Mouse (Mus musculus) lung, adult 18-20 months (tissue): ENCODE results near the gene Fam92b.

Experiments
- DNase-seq, 2 experiments: peaks; one replicate each; pipeline ENCODE4 v3.0.0; 2022; ENCODE audit warnings: mixed read lengths in 2 of 2

The Fam92b gene

DNA sequence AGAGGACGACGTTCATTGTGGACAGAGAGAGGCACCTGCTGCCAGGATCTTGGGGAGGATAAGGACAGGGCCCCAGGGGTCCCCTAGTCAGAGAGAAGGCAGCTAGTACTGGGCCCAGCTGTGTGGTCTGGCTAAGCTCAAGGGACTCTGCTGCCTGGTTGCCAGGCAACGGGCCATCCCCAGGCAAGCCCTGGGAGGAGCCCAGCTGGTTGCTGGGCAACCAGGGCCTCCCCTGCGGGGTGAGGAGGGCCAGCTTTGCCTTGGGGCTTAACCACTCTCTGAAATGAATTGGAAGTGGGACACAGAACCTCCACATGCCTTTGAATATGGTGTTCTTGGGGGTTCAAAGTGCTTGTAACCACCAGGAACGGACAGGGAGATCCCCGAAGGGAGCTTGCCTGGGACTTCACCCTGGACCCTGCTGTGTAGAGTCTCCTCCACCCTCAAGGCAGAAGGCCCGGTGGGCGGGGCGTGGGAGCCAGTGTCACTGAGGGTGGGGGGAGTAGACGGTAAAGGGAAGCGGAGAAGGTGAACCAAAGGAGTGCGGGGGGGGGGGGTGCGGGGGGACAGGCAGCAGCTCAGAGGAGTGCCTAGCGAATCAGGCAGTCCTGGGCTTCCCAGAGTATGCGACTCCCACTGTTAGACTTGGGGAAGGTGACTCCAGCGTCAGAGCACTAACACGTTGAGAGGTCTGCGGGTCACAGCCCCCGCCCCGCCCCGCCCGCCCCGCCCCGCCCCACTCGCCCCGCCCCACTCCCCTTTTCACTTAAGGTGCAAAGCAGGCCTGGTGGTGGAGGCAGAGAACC lies at the start of gene Fam92b:
Fam92b (minus strand) TSS at position 149 of the 806 bp plus-strand sequence.
- peak; percentile 38 to 64 for DNase-seq

DNA sequence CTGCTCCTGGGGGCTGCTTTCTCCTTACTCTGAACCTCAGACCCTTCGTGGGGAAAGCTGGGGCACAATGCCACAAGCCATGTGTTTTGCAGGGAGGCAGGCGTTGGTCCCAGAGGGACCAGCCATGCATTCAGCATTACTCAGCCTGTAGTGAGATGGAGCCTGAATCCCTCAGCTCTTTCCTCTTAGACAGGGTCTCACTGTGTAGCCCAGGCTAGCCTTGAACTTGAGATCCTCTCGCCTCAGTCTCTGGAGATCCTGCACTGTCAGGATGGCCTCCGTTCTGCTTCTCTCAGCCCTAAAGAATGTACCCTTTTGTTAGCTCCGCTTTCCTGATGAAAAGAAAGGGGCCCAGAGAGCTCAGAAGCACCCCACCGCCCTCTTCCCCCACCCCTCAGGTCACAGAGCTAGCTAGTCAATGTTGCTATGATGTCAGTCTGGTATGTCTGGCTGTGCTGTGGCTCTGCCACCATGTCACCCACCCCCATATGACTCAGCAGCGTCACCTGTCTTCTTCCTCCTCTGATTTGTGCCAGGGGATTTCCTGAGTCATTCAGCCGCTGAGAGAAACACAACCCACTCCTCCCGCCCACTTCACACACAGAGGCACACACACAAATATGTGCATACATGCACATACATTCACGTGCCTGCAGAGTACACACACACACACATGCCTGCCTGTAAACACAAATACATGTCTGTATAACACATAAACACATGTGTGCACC lies 48.3 kb upstream of the Fam92b start:
- no peak for DNase-seq

DNA sequence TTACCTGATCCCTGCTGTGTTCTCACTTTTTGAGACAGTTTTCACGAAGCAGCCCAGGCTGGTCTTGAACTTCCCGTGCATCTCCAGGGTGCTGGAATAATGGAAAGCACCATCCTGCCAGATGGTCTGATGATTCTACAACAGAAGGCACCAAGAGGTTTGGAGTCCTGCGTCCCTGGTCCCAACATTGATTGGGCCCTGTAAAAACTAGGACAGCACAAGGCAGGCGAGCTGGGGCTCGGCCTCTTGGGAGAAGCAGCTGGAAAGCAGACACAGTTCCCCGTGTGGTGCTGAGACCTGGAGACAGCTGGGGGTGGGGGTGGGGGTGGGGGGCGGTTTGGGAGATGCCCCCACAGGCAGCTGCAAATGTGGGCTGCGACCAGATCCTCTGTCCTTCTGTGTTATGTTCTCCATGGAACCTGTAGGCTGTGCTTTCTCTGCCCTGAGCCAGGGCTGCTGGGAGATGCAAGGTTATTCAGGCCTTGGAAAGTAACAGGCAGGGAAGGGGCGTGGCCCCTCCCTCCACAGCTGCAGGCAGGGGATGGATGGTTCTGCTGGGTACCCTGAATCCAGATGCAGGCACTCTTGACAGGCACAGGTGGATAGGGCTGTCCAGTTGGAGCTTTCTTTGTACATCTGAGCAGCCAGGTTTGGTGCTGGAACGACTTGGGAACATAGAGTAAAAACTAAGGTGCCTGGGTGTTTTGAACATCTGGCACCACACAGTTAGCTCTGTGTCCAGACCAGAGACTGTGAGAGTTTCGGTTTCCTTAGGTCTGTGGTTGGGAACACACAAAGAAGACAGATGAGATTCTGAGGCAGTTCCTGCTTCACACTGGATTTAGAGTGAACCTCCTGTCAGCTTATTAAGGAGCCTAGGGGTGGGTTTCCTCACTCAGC lies 47.5 kb upstream of the Fam92b start:
- DNase-seq = no peak

DNA sequence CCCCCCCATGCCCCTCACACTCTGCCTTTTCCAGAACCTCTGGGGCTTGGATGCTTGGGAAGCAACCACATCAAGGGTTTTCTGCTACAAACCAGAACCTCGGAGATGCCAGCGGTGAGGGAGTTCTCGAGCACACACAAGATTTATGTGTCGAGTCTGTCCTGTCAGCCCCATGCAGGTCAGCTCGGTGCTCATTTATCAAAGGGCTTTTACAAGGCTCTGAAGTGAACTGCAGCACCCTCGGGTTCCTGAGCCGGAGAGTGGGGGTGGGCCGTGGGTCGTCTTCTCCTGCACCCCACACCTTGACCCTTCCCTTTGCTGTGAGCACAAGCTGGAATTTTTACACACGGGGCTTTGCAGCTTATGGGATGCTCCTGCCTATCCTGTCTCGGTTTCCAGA lies 45.3 kb upstream of the Fam92b start:
- DNase-seq = no peak

DNA sequence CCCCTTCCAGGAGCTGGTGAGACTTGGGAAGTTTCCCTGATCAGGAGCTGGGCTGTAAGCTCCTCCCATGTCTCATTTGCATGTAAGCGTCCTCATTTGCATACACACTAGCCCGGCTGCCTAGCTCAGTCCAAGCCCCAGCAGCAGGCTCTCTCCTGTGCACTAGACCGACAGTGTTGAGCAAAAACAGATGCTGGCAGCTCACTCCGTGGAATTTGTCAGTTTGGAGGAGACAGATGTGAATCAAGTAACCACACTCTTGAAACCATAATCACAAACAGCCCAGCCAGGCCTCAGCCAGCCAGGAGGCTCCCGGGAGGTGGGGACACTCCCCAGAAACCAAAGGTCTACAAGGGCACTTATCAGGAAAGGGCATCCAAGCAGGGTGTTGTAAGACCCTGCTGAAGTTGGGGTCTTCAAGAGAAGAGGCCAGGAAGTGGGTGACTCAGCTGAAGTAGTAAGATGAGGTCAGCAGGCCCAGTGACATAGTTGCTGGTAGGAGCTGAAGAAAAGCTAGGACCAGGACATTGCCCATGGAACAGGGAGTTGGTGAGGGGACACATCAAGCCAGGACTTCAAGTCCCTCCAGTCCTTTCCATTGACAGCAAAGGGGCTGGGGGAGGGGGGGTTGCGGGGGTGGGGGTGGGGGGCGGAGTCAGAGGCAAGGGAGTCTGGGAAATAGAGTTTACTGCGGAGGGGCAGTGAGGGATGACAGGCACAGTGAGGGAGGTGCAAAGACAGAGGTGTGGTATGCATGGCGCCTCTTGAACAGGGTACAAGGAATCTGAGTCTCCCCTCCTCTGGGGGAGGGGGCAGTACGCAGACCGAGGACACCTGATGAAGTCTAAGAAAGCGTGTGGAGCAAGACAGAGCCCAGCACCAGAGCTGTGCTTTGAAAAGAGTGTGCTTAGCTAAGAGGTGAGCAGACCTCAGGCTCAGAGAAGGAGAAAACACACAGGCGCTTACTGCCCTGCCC lies 39.9 kb upstream of the Fam92b start:
- DNase-seq = peak; percentile 46 to 61

DNA sequence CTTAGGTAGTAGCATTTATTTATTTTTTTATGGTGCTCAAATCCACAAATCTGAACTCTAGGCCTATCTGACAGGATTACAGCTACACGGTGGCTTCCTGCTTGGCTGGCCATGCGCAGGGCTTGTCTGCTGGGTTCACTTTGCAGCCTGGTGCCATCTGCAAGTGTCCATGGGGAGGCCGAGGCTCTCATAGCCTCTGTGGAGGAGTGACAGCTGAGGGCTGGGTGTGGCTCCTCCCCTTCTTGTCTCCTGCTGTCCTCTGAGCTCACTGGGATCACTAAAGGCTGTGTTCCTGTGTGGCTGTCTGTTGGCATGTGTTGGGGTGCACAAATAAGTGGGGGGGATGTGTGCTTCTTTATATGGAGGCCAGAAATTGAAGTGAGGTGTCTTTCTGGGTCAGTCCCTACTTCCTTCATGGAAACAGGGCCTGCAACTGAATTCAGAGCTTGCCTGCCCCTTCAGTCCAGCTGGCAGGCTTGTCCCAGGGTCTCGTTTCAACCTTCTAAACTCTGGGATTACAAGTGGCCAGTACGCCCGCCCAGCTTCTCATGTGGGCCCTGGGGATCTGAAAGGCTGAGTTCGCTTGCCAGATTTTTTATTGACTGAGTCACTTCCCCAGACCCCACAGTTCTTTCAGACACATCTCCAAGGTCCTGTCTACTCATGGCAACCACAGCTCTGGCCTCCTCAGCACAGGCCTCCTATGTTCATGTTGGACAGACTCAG lies 38.3 kb upstream of the Fam92b start:
- no peak for DNase-seq

DNA sequence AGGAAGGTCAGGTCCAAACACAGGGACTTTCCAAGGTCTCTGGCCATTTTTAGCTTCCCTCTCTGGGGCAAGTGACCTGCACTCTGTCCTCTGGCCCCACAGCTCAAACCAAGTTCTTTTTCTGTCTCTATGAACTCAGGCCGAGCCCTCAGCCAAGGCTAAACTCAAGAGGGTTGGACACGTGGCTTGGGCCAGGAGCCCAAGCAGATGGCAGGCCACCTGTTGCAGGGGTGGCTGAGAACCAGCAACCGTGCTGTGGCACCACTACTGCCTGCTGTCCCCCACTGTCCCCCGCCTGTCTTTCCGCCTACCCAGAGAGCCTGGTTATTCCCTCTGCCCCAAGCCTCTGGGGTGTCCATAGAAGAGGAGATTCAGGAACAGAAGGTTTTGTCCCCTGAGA lies 36.7 kb upstream of the Fam92b start:
- DNase-seq = no peak

DNA sequence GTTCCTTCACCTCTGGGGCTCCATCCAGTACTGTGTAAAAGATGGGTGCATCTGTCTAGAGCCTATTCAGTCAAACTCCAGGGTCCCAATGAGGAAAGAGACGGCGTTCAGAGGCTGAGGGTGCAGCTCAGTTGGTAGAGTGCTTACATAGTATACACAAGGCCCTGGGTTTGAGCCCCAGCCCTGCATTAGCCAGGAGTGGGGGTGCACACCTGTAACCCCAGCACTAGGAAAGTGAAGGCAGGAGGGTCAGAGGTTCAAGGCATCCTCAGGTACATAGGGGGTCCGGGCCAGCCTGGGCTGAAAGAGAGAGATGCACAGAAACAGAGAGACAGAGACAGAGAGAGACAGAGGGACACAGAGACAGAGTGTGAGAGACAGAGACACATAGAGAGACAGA lies 36.0 kb upstream of the Fam92b start:
- DNase-seq = no peak

DNA sequence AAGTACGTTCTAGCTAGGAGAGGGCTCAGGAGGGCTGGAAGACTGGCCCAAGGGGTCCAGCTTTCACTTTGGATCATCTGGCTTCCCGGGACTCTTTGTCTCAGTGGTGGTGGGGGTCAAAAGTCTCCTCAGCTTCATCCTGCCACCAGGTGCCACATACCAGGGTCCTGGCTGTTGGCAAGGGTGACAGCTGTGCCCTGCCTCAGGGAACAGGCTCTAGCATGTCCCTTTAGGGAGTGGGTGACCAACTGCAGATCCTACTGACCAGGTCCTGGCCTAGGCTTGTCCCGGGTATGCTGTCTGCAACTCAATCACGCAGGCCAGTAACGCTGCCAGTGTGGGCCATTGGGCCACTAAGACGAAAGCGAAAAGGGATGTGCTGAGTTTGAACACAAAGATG lies 35.3 kb upstream of the Fam92b start:
- DNase-seq = no peak

DNA sequence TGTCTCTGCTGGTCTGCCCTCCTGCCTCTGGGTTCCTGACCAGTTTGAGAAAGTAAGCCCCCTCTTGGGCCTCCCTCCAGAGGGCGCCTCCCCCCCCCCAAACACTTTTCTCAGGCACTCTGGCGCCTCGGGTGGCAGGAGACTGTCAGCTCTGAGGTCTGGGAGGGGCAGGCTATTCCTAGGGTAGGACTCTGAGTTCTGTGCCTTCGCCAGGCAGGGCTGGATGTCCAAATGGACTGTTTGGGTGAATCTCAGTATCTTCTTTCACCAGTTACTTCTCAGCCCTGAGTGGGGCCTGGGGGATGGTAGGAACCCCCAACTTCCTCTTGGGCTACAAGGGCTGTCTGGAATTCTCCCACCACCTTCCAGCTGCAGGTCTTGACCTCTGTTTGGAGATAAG lies 34.1 kb upstream of the Fam92b start:
- no peak for DNase-seq

DNA sequence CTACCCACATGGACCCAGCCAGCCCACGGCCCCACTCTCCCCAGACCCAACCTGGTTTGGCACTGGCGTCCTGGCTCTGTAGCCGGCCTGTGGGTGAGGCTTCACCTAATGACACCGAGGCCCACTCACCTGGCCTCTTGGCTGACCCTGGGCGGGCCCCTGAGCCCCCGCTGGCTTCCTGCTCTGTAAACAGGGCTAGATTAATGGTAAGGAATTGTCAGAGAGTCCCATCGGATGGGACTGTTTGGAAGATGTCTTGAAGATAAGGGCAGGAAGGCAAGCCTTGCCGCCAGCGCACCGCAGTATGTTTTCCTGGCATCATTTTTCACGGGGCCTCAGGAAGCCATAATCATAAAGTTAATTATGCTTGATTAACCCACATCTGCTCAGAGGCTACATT lies 30.8 kb upstream of the Fam92b start:
- peak in 1 of 2 experiments; percentile 44 for DNase-seq

DNA sequence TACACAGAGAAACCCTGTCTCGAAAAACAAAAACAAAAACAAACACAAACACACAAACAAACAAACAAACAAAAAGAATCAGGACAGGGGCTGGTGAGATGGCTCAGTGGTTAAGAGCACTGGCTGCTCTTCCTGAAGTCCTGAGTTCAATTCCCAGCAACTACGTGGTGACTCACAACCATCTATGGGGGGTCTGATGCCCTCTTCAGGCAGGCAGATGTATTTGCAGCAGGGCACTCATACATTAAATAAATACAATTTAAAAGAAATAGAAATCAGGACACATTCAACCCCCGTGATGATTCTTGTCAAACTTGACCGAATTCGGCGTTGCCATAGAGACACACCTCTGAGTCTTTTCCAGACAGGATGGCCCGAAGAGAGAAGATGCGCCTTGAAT lies 30.1 kb upstream of the Fam92b start:
- no peak for DNase-seq

DNA sequence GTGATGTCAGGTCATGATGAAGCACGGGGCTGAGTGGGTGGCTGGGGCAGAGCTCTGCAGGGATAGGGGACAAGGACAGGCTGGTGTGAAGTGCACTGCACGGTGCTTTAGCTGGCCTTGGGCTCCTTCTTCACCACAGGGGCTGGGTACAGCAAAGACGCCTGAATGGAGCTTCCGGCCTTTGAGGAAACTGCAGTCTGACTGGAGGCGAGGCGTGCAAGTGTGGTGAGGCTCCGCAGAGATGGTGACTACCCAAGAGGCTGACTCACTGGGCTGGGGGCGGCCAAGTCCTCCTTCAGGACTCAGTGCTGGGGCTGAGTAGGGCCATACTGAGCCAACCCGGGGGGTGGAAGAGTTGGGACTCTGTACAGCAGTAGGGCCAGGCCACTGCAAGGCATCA lies 28.6 kb upstream of the Fam92b start:
- no peak for DNase-seq

DNA sequence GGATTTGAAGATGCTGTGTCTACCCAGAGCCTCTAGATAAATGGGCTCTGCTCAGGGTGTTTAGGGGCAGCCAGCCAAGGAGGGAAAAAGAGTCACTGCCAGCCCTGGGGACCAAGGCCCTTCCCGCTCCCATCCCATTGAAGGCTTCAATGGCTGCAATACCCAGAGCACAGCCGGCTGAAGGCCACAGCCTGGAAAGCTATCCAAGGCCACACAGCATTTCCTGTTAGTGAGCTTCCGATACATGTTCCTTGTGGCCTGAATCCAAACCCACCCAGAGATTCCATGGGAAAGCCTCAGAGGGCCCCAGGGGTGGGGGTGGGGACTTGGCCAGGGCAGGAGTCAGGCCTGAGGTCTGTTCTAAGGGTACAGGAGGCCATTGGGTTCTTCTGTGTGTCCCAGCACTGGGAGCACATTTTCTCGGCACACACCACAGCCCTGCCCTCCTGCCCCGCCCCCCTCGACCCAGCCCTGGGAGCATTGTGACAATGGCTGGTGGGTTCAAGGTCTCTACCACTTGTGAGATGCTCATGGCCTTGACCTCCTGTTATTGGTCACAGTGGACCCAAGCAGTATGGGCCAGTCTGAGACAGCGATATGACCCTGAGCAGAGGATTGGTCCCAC lies 27.6 kb upstream of the Fam92b start:
- DNase-seq = peak; percentile 65 to 75

DNA sequence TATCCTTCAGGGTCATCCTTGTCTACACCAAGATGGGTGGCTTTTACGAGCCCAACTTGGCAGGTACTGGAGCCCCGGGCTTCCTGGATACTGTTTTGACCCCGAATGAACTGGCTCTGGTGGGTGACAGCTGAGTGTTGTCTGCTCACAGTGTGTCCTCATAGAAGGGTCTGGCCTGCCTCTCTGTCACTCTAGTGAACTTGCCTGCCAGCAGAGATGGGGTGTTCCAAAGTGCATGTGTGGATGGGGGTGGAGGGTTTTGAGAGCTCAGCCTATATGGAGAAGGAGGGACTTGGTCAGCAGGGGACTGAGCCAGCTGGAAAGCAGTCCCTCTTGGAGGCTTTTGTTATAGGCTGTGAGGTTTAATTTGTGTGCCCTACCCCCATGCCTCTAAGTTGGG lies 25.3 kb upstream of the Fam92b start:
- DNase-seq = no peak

DNA sequence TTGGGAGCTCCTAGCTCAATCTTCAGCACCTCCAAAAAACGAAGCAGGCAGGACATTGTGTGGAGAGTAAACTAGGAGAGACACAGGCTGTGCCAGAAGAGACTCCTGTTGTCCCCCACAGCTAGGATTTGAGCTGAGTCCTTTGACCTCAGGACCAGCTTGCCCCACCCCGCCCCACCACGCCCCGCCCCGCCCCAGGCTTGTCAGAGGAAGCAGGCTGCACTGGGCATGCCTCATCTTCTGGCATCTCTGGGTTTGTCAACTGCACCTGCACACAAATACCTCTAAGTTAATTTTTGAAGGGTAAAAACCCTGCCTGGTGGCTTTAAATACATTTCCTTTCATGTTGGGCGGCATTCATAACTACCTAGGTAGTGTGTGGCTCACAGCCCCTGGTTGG lies 24.1 kb upstream of the Fam92b start:
- DNase-seq = no peak

DNA sequence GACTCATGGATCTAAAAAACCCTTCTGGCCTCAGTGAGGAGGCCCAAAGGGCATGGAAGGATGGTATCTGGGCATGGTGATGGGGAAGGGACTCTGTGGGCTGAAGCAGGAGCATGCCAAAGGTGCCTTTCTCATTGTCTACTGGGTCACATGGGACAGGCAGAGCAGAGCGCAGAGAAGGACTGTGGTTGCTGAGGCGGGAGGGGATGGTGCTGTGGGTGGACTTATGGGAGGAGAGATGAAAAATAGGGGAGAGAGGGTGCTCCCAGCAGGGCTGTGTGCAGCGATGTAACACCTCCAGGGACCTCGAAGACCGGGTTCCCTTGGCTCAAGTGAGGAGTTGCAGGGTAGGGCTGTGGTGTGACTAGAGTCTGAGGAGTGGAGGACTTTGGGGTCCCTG lies 14.9 kb upstream of the Fam92b start:
- DNase-seq = no peak

DNA sequence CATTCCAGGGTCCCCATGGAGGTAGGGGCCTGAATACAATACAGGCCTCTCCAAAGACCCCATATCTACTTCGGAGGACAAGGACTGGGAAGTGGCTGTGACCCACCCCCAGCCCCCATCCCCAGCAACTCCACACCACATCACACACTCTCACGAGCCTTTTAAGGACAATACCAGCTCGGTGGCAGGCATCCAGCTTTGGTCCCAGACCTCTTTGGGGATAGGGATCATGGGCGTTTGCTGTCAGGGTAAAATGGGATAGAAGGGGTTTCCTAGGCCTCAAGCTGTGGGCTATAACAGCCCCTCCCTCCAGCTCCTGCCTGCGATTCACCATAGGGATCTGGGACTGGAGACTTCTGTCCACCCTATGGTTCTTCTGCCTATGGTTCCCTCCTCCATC lies 14.4 kb upstream of the Fam92b start:
- no peak for DNase-seq

DNA sequence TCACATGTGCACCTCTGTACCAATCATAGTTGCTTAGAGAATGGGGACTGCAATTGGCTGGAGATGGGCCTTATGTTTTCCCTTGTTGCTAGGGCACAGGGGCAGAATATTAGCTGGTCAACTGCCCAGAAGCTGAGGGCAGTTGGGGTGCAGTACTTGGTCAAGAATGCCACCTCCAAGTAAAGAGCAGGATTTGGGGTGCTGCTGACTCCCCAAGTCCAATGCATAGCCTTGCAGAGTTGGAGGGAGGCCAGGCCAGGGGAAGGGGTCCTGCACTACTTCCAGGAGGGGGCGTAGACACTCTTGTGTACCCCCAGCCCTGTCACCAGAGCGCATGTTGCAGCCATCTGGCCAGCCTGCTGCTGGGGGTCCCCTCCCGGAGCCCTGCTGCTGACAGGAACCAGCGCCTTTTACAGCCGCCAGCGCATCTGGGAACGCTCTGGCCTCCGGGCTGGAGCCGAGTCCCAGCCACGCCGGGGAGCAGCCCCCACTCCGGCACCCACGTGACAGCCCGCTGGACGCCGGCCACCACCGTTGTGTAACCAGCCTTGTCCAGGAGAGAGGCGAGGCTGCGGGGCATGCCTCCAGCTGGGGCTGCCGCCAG lies 13.6 kb upstream of the Fam92b start:
- DNase-seq = peak; percentile 94 to 96

DNA sequence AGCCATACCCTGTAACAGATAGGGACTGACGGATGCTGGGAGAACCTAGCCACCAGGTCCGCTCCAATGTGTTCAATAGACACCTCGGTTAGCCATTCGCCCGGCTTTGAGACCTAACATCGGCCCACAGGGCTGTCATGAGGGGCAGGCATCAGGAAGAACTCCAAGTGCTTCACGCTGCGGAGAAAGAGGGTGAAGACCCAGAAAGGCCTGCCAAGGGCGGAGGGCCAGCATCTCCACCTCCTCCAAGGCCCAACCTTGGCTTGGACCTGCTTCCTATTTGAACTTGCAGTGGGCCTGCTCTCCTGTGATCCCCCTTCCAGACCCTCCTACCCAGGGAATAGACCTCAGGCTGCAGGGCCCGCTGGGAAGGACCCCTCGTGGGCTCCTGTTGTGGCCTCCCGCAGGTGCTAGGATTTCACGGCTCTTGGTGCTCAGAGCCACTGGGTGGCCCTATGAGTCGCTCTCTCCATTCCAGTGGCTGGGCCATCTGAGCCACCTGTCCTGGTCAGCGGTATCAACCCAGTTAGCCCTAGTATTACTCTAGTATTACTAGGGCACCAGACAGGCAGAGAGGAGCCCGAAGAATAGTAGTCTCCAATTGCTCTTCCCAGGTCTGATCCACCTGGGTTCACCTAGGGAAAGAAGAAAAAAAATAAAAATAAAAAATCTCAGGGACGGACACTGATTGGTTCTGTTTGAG lies 13.0 kb upstream of the Fam92b start:
- no peak for DNase-seq
